Mouse (Mus musculus): ENCODE measurements around the gene Gm49336. TPM values are rescaled to one million over a fixed set of nuclear protein-coding genes. Genes with fewer than 3 reads are reported as not detected.
A peak's percentile ranks its signal among the peaks of the same experiment; 100 is the strongest.

Gene Gm49336
- polyA plus RNA-seq, 1 experiment from 2014 or later: 70.0 TPM

- 86% methylated on average over 7 of the region's 7 CpGs for WGBS
- no peak overlapping the region for H3K4me3 ChIP-seq (ENCODE audit: low read depth, low read length)
- ATAC-seq (replicated peaks; ENCODE audit: low FRiP score): no peak
Measured at GRCm38 (mm10) chr14:60209166-60209565, 42.1 kb downstream of the Gm49336 start.

GRCm38 (mm10) chr14:60204993-60205392 lies 46.3 kb downstream of the Gm49336 start:
- DNase-seq (ENCODE audit: low spot score) (no peak), ATAC-seq (replicated peaks; ENCODE audit: low FRiP score) (no peak)
- no peaks in the 10 kb centered on the region for H3K9me3 ChIP-seq (ENCODE audit: control insufficient read depth, low read length)
- H3K36me3 ChIP-seq (ENCODE audit: control insufficient read depth, insufficient read depth, low read length): no peaks in the 10 kb centered on the region
- 88% methylated on average over 6 of the region's 6 CpGs for WGBS
- no peak overlapping the region for H3K9ac ChIP-seq (ENCODE audit: low read depth, low read length)
- no peak overlapping the region for H3K4me2 ChIP-seq
- H3K4me1 ChIP-seq (replicated peaks; ENCODE audit: control insufficient read depth, insufficient read depth, low read length): no peaks in the 10 kb centered on the region
- no peaks in the 10 kb centered on the region for H3K27me3 ChIP-seq (replicated peaks; ENCODE audit: control insufficient read depth, insufficient read depth, low read length)
- H3K4me3 ChIP-seq (ENCODE audit: low read depth, low read length): no peak overlapping the region
- no peak overlapping the region for H3K27ac ChIP-seq (ENCODE audit: low read depth, low read length)

More at GRCm38 (mm10) chr14:60209166-60209565, 42.1 kb downstream of the Gm49336 start:
- Histone ChIP-seq H3K27me3 (replicated peaks; ENCODE audit: control insufficient read depth, insufficient read depth, low read length) (no peaks in the 10 kb centered on the region), H3K36me3 (ENCODE audit: control insufficient read depth, insufficient read depth, low read length) (no peaks in the 10 kb centered on the region), H3K4me1 (replicated peaks; ENCODE audit: control insufficient read depth, insufficient read depth, low read length) (no peaks in the 10 kb centered on the region), H3K4me2 (no peak overlapping the region), H3K27ac (ENCODE audit: low read depth, low read length) (no peak overlapping the region), H3K9me3 (ENCODE audit: control insufficient read depth, low read length) (no peaks in the 10 kb centered on the region), H3K9ac (ENCODE audit: low read depth, low read length) (no peak overlapping the region)
- no peak for DNase-seq (ENCODE audit: low spot score)

GRCm38 (mm10) chr14:60196884-60197283 lies 54.4 kb downstream of the Gm49336 start, which contains the start of gene Atp8a2:
Gene Atp8a2 (minus strand): TSS chr14:60197179.
- H3K9ac ChIP-seq (ENCODE audit: low read depth, low read length): no peak within 1 kb of the TSS
- ATAC-seq (replicated peaks; ENCODE audit: low FRiP score) (no peak), DNase-seq (ENCODE audit: low spot score) (no peak)
- no peak within 1 kb of the TSS for H3K4me2 ChIP-seq
- no peaks in the 10 kb centered on the region for H3K4me1 ChIP-seq (replicated peaks; ENCODE audit: control insufficient read depth, insufficient read depth, low read length)
- H3K9me3 ChIP-seq (ENCODE audit: control insufficient read depth, low read length): no peaks in the 10 kb centered on the region
- no peak within 1 kb of the TSS for H3K27ac ChIP-seq (ENCODE audit: low read depth, low read length)
- H3K36me3 ChIP-seq (ENCODE audit: control insufficient read depth, insufficient read depth, low read length): no peaks in the 10 kb centered on the region
- H3K27me3 ChIP-seq (replicated peaks; ENCODE audit: control insufficient read depth, insufficient read depth, low read length): no peaks in the 10 kb centered on the region
- WGBS: 73% methylated on average over 7 of the region's 7 CpGs
- H3K4me3 ChIP-seq (ENCODE audit: low read depth, low read length): no peak within 1 kb of the TSS

GRCm38 (mm10) chr14:60195999-60196398 lies 55.3 kb downstream of the Gm49336 start:
- peaks cover 2% of the 10 kb centered on the region; the same call in 1 of the 2 replicates for H3K9me3 ChIP-seq (ENCODE audit: control insufficient read depth, low read length)
- no peaks in the 10 kb centered on the region for H3K4me1 ChIP-seq (replicated peaks; ENCODE audit: control insufficient read depth, insufficient read depth, low read length)
- no peaks in the 10 kb centered on the region for H3K27me3 ChIP-seq (replicated peaks; ENCODE audit: control insufficient read depth, insufficient read depth, low read length)
- H3K9ac ChIP-seq (ENCODE audit: low read depth, low read length): no peak overlapping the region
- H3K4me2 ChIP-seq: no peak overlapping the region
- no peak for DNase-seq (ENCODE audit: low spot score)
- H3K4me3 ChIP-seq (ENCODE audit: low read depth, low read length): no peak overlapping the region
- ATAC-seq (replicated peaks; ENCODE audit: low FRiP score): no peak
- WGBS: 82% methylated on average over 5 of the region's 5 CpGs
- no peak overlapping the region for H3K27ac ChIP-seq (ENCODE audit: low read depth, low read length)
- no peaks in the 10 kb centered on the region for H3K36me3 ChIP-seq (ENCODE audit: control insufficient read depth, insufficient read depth, low read length)

- Histone ChIP-seq H3K27ac (ENCODE audit: low read depth, low read length) (no peak overlapping the region), H3K27me3 (replicated peaks; ENCODE audit: control insufficient read depth, insufficient read depth, low read length) (no peaks in the 10 kb centered on the region), H3K9ac (ENCODE audit: low read depth, low read length) (no peak overlapping the region), H3K4me2 (no peak overlapping the region), H3K36me3 (ENCODE audit: control insufficient read depth, insufficient read depth, low read length) (no peaks in the 10 kb centered on the region), H3K9me3 (ENCODE audit: control insufficient read depth, low read length) (peaks cover 2% of the 10 kb centered on the region; the same call in 1 of the 2 replicates), H3K4me3 (ENCODE audit: low read depth, low read length) (no peak overlapping the region), H3K4me1 (replicated peaks; ENCODE audit: control insufficient read depth, insufficient read depth, low read length) (no peaks in the 10 kb centered on the region)
- 54% methylated on average over 1 of the region's 1 CpGs for WGBS
- DNase-seq (ENCODE audit: low spot score) (no peak), ATAC-seq (replicated peaks; ENCODE audit: low FRiP score) (no peak)
Measured at GRCm38 (mm10) chr14:60194606-60195005, 56.7 kb downstream of the Gm49336 start.

- Histone ChIP-seq H3K9ac (ENCODE audit: low read depth, low read length) (no peak overlapping the region), H3K9me3 (ENCODE audit: control insufficient read depth, low read length) (peaks cover 2% of the 10 kb centered on the region; the same call in 1 of the 2 replicates), H3K27ac (ENCODE audit: low read depth, low read length) (no peak overlapping the region), H3K4me1 (replicated peaks; ENCODE audit: control insufficient read depth, insufficient read depth, low read length) (no peaks in the 10 kb centered on the region), H3K4me3 (ENCODE audit: low read depth, low read length) (no peak overlapping the region), H3K27me3 (replicated peaks; ENCODE audit: control insufficient read depth, insufficient read depth, low read length) (no peaks in the 10 kb centered on the region), H3K36me3 (ENCODE audit: control insufficient read depth, insufficient read depth, low read length) (no peaks in the 10 kb centered on the region), H3K4me2 (no peak overlapping the region)
- ATAC-seq (replicated peaks; ENCODE audit: low FRiP score): no peak
- 86% methylated on average over 5 of the region's 5 CpGs for WGBS
- DNase-seq (ENCODE audit: low spot score): no peak
Measured at GRCm38 (mm10) chr14:60189771-60190170, 61.5 kb downstream of the Gm49336 start.

GRCm38 (mm10) chr14:60188201-60188825 lies 63.0 kb downstream of the Gm49336 start:
- DNase-seq (ENCODE audit: low spot score) (no peak), ATAC-seq (replicated peaks; ENCODE audit: low FRiP score) (no peak)
- WGBS: 70% methylated on average over 5 of the region's 5 CpGs
- no peaks in the 10 kb centered on the region for H3K27me3 ChIP-seq (replicated peaks; ENCODE audit: control insufficient read depth, insufficient read depth, low read length)
- no peaks in the 10 kb centered on the region for H3K4me1 ChIP-seq (replicated peaks; ENCODE audit: control insufficient read depth, insufficient read depth, low read length)
- H3K27ac ChIP-seq (ENCODE audit: low read depth, low read length): no peak overlapping the region
- H3K9ac ChIP-seq (ENCODE audit: low read depth, low read length): no peak overlapping the region
- H3K4me2 ChIP-seq: no peak overlapping the region
- no peaks in the 10 kb centered on the region for H3K36me3 ChIP-seq (ENCODE audit: control insufficient read depth, insufficient read depth, low read length)
- peaks cover 2% of the 10 kb centered on the region; the same call in 1 of the 2 replicates for H3K9me3 ChIP-seq (ENCODE audit: control insufficient read depth, low read length)
- H3K4me3 ChIP-seq (ENCODE audit: low read depth, low read length): no peak overlapping the region

- ATAC-seq (replicated peaks; ENCODE audit: low FRiP score): no peak
- Histone ChIP-seq H3K9ac (ENCODE audit: low read depth, low read length) (no peak overlapping the region), H3K4me3 (ENCODE audit: low read depth, low read length) (no peak overlapping the region), H3K4me1 (replicated peaks; ENCODE audit: control insufficient read depth, insufficient read depth, low read length) (peaks cover 6% of the 10 kb centered on the region), H3K36me3 (ENCODE audit: control insufficient read depth, insufficient read depth, low read length) (no peaks in the 10 kb centered on the region), H3K4me2 (no peak overlapping the region), H3K9me3 (ENCODE audit: control insufficient read depth, low read length) (no peaks in the 10 kb centered on the region), H3K27me3 (replicated peaks; ENCODE audit: control insufficient read depth, insufficient read depth, low read length) (peaks cover 13% of the 10 kb centered on the region), H3K27ac (ENCODE audit: low read depth, low read length) (no peak overlapping the region)
- no peak for DNase-seq (ENCODE audit: low spot score)
- WGBS: 91% methylated on average over 2 of the region's 2 CpGs
Measured at GRCm38 (mm10) chr14:60181306-60181705, 70.0 kb downstream of the Gm49336 start.

GRCm38 (mm10) chr14:60178571-60178955 lies 72.7 kb downstream of the Gm49336 start:
- WGBS: 11% methylated on average over 2 of the region's 2 CpGs

More at GRCm38 (mm10) chr14:60178571-60178955, 72.7 kb downstream of the Gm49336 start:
- peak; percentile 44; the same call in 1 of the 2 replicates for ATAC-seq (replicated peaks; ENCODE audit: low FRiP score)
- Histone ChIP-seq H3K27me3 (replicated peaks; ENCODE audit: control insufficient read depth, insufficient read depth, low read length) (peaks cover 22% of the 10 kb centered on the region), H3K27ac (ENCODE audit: low read depth, low read length) (no peak overlapping the region), H3K4me2 (peak overlapping the region; percentile 99), H3K36me3 (ENCODE audit: control insufficient read depth, insufficient read depth, low read length) (no peaks in the 10 kb centered on the region), H3K9me3 (ENCODE audit: control insufficient read depth, low read length) (no peaks in the 10 kb centered on the region), H3K4me3 (ENCODE audit: low read depth, low read length) (peak overlapping the region; percentile 71; the same call in 1 of the 2 replicates), H3K9ac (ENCODE audit: low read depth, low read length) (no peak overlapping the region), H3K4me1 (replicated peaks; ENCODE audit: control insufficient read depth, insufficient read depth, low read length) (peaks cover 6% of the 10 kb centered on the region)
- DNase-seq (ENCODE audit: low spot score): no peak
